Mouse (Mus musculus): ENCODE data around the gene H1f0. TPM values are rescaled to one million over a fixed set of nuclear protein-coding genes. Genes with fewer than 3 reads are reported as not detected.

Gene H1f0
- total RNA-seq, 4 experiments from 2014 or later, result 84.9 to 94.2 (median 89.5) TPM

- peak in 1 of 2 experiments; percentile 69 for DNase-seq (ENCODE audit: low spot score in 2 of 2)
Measured at GRCm38 (mm10) chr15:79037913-79038328, 9.7 kb downstream of the H1f0 start.

DNA sequence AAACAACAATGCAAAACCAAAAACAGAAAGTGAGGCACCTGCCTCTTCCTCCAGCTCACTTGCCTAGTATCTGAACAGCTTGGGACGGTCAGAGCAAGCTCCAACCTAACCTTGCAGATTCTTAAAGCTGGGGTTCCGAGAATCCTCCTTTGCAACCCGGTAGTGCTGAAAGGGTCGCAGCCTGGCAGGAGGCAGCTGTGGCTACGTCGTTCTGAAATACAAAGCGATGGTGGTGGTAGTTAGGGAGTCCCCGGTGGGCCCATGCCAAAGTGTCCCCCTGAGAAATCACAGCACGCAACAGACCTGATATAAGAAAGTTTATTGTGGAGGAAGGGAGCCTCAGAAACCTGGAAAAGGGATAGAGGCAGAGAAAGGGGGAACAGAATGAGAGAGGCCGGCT lies 10.1 kb downstream of the H1f0 start:
- no peak for DNase-seq (ENCODE audit: low spot score in 2 of 2)

- DNase-seq (ENCODE audit: low spot score in 2 of 2), result peak in 1 of 2 experiments; percentile 55
Measured at GRCm38 (mm10) chr15:79038853-79039252, 10.6 kb downstream of the H1f0 start.

GRCm38 (mm10) chr15:79040501-79041416 lies 12.5 kb downstream of the H1f0 start:
- no peak for DNase-seq (ENCODE audit: low spot score in 2 of 2)

GRCm38 (mm10) chr15:79041585-79041984 lies 13.3 kb downstream of the H1f0 start, which contains the start of gene Galr3:
Gene Galr3 (plus strand): TSS chr15:79041885.
- no peak for DNase-seq (ENCODE audit: low spot score in 2 of 2)

DNA sequence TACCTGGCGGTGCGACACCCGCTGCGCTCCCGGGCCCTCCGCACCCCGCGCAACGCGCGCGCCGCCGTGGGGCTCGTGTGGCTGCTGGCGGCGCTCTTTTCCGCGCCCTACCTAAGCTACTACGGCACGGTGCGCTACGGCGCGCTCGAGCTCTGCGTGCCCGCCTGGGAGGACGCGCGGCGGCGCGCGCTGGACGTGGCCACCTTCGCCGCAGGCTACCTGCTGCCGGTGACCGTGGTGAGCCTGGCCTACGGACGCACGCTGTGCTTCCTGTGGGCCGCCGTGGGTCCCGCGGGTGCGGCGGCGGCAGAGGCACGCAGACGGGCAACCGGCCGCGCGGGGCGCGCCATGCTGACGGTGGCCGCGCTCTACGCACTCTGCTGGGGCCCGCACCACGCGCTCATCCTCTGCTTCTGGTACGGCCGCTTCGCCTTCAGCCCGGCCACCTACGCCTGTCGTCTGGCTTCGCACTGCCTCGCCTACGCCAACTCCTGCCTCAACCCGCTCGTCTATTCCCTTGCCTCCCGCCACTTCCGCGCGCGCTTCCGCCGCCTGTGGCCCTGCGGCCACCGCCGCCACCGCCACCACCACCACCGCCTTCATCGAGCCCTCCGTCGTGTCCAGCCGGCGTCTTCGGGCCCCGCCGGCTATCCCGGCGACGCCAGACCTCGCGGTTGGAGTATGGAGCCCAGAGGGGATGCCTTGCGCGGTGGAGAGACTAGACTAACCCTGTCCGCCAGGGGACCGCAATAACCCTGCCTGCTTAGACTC lies 14.7 kb downstream of the H1f0 start:
- DNase-seq (ENCODE audit: low spot score in 2 of 2), result peak in 1 of 2 experiments; percentile 57

DNA sequence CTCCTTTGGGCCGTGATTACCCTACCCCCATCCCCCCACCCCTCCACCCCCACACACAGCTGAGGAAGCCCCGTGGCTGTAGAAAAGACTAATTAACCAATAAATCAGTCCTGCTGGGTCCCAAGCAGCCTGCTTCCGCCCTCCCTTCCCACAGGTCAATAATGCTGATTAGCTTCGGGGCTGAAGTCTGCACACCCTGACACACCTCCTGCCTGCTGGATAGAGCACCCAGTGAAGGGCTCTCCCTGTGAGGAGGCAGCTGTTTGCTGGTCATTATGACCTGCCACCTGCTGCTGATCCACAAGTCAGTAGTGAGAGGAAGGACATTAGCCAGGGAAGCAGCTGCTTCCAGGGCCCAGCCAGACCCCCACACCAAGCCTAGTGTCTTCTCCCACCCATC lies 16.6 kb downstream of the H1f0 start:
- no peak for DNase-seq (ENCODE audit: low spot score in 2 of 2)

DNA sequence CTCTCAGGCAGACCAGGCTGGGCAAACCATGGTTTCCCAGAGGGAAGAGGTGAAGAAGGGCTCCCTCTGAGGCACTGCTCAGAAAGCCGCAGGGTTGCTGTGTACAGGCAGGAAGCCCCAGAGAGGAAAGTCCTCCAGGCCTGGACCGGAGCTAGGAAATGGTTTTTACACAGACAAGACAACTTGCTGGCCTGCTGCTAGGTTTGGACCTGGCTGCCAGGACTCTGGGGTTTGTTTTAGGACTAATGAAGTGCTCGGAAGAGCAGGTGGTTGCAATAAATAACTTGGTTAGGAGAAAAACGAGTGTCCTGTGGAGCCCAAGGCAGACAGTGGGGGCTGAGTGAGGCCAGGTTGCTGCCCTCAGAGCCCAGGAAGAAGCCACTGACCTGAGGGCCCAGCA lies 19.9 kb downstream of the H1f0 start:
- DNase-seq (ENCODE audit: low spot score in 2 of 2), result no peak

GRCm38 (mm10) chr15:79050160-79050845 lies 22.1 kb downstream of the H1f0 start:
- DNase-seq (ENCODE audit: low spot score in 2 of 2), result no peak

DNA sequence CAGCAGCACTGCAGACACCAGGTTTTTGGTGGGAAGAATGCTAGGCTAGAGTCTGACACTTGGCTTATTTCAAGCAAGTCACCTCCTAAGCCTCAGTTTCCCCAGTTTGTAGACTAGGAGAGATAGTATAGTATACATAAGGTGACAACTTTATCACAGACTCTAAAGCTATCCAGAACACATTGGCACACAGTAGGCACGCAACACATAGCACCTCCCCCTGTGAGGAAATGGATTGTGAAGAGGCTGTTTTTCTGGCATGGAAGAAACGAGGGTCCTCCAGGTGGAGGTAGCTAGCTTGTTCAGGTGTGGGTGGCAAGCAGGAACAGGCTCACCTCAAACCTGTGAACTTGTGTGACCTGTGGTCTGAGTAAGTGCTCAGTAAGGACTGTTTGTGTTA lies 22.7 kb downstream of the H1f0 start:
- DNase-seq (ENCODE audit: low spot score in 2 of 2), result no peak

DNA sequence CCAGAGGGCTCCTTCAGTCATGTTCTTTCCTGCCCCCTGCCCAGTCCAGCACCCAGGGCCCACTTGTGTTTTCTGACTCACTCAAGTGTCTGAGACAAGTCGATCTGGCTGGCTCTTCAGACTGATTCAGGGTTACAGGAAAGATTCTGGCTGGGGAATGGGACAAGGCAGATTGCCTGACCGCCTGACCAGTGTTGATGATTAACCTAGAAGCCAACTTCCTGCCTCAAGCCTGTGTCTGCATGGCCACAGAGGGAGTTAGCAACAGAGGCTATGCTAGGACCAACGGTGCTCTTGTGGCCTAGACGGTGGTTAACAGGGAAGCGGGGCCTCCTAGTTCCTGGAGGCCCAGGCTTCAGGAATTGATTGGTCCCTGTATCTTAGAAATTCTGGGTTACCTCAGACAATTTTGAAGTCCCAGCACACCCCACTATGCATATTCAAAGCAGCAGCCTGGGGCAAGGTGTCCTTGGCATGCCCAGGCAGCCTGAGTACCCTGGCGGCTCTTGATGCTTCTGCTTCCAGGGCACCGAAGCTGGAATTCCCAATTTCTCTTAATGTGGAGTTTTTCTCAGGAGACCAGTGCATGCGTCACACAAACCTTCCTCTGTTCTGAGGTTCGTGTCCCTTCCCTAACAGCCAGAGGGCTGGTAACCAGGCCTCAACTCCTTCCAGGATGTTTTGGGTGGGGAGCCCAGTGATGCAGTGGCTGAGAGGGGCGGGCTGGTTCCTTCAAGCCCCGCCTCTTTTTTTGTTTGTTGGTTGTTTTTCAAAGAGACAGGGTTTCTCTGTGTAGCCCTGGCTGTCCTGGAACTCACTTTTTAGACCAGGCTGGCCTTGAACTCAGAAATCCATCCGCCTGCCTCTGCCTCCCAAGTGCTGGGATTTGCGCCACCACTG lies 23.5 kb downstream of the H1f0 start:
- no peak for DNase-seq (ENCODE audit: low spot score in 2 of 2)

GRCm38 (mm10) chr15:79052366-79052765 lies 24.1 kb downstream of the H1f0 start:
- no peak for DNase-seq (ENCODE audit: low spot score in 2 of 2)

DNA sequence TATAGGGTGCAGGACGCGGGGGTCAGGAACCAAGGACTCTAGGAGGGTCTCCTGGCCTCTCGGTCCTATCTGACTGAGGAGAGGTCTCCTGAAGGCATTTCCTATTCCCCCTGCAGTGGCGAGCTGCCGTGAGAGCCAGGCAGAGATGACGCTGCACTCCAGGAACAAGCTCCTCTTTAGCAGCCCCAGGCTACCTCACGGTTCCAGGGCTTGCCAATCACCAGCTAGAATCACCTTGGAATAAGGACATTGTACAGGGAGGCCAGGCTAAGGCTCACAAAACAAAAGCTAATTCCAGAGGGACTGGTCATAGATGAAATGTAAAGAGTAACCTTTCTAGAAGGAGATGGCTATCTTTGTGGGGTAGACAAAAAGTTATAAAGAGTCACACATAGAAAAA lies 28.4 kb downstream of the H1f0 start:
- DNase-seq (ENCODE audit: low spot score in 2 of 2), result no peak

DNA sequence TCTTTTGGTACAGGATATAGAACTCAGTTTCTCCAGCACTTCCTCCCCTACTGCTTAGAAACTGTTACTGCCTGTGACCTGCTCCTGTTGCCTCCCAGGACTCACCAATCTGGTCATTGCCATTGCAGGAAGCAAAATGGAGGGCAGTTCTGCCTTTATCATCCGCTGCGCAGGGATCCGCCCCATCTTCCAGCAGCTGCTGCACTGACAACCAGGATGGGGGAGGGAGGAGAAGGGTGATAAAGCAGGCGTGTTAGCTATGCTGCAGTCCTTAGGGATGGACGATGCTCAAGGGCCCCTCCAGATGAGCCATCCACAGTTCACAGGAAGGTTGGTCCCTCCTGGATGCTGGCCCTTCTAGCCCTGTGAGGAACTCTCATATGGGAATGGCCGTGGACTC lies 29.6 kb downstream of the H1f0 start:
- DNase-seq (ENCODE audit: low spot score in 2 of 2), result no peak

DNA sequence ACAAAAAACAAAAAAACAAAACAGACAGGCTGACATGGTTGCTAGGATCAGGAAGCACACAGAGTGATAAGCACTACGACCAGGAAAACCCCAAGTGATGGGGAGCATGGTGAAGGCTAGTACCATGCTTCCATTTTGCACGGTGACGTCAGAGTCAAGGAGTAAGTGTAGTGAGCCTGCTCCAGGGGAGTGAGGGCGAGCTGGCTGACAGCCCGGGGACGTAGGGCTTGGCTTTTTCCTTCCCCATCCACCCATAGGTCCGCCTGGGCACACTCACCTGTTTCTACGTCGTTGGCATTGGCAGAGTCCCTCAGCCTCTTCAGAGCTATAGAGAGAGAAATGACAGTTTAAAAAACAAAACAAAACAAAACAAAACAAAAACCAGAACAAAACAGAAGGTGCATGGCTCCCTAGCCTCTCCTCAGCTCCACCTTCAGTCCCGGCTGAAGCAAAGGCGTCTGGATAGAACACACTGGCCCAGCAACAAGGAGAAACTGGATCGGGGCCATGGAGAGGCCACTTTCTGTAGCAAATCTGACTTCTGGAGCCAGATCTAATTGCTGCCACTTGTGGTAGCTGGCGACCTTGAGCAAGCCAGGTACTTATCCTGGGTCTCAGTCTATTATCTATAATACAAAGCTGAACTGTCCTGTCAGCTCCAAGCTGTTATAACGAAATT lies 32.8 kb downstream of the H1f0 start:
- no peak for DNase-seq (ENCODE audit: low spot score in 2 of 2)

DNA sequence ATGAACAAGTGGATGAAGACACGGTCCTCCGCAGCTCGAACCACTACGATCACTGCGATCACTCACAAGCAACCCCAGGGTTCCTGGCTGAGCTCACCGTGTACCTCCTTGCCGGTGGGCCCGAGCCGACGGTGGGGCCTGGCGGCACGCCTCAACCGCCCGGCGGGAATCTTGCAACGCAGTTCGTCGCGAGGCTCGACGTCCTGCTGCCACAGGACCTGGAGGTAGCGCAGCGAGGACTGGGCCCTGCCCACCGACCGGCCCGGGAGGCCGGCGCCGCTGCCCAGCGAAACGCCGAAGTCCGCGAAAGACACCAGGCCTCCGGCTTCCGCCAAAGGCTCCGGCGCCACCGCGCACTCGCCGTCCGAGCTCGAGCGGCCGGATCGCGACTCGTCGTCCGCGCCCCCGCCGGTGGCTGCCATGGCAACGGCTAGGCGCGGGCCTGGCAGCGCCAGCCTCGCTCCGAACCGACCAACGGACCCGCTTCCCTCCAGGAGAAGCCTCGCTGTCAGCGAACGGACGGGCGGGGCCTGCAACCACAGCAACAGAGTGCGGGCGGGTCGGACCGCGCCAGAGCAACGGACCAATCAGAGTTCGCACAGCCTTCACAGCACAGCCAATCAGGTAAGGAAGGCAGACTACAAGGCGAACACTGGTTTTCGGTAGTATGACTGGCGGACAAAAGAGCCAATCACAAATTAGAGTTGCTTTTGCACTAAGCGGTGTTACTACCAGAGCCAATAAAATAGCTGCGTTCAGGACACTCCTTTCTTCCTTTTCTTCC lies 34.3 kb downstream of the H1f0 start, which contains the start of gene Ankrd54:
TSS of gene Ankrd54 (minus strand) at position 518 of the 784 bp plus-strand sequence.
- DNase-seq (ENCODE audit: low spot score in 2 of 2), result peak; percentile 87 to 100

GRCm38 (mm10) chr15:79063160-79063740 lies 35.0 kb downstream of the H1f0 start:
- no peak for DNase-seq (ENCODE audit: low spot score in 2 of 2)

DNA sequence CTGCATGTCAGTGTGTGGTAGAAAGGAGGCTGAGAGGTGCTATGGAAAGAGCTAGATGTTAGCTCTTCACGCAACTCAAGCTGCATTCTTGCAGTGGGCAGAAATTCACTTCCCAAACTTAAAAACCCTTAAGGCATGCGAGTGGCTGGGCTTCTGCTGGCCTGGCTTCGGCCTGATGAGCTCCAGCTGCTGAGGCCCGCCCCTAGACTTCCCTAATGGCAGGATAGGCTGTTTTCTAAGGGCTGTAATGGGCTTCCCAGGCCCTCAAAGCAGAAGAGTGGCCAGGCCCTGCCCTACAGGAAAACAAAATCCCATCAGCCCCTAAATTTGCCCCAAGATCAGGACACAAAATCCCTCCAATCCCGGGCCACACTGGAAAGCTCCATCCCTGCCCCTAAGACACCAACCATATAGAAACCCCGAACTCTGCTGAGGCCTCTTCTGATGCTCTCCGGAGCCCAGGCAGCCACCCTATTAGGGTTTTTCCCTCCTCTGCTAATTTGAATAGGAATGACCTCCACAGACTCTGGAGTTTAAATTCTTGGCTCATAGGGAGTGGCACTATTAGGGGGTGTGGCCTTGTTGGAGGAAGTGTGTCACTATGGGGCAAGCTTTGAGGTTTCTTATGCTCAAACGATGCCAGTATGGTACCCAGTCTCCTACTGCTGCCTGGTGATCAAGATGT lies 37.0 kb downstream of the H1f0 start:
- no peak for DNase-seq (ENCODE audit: low spot score in 2 of 2)

All from left cerebral cortex, adult 8-10 months (tissue).